Mouse (Mus musculus) lung, postnatal 36 days (tissue): ENCODE measurements around the gene Ror1.

Source experiments
- DNase-seq: peaks from one replicate; pipeline ENCODE4 v3.0.0; 2022; ENCODE audit warnings: mixed read lengths

Gene Ror1

GRCm38 (mm10) chr4:100401581-100402470, 306.2 kb downstream of the Ror1 start:
- peak; percentile 37 for DNase-seq

DNA sequence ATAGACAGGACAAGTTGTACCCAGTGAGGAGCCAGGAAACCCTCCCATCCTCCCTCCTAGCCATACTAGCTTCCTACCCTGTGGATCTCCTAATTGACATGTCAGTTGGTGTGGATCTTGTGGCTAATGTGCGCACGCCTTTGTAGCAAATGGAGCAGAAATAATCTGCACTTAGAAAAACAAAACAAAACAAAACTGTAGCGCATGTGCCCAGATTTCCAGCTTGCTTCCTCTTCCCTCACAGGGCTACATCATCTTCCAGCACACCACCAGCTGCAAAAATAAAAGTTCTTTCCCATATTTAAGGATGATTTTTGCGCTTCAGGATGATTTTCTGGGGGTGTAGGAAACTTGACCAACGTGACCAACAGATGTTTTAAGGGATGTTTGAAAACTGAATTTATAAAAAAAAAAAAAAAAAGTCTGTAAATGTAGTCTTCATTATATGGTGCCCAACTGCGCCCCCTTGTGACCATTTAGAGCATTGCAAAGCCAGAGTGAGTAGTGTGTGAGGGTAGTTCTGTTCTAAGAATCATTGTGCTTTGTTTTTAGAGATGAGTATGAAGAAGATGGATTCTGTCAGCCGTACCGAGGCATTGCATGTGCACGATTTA, 311.8 kb downstream of the Ror1 start:
- peak; percentile 92 for DNase-seq

GRCm38 (mm10) chr4:100409521-100409920, 313.9 kb downstream of the Ror1 start:
- DNase-seq, result no peak

DNA sequence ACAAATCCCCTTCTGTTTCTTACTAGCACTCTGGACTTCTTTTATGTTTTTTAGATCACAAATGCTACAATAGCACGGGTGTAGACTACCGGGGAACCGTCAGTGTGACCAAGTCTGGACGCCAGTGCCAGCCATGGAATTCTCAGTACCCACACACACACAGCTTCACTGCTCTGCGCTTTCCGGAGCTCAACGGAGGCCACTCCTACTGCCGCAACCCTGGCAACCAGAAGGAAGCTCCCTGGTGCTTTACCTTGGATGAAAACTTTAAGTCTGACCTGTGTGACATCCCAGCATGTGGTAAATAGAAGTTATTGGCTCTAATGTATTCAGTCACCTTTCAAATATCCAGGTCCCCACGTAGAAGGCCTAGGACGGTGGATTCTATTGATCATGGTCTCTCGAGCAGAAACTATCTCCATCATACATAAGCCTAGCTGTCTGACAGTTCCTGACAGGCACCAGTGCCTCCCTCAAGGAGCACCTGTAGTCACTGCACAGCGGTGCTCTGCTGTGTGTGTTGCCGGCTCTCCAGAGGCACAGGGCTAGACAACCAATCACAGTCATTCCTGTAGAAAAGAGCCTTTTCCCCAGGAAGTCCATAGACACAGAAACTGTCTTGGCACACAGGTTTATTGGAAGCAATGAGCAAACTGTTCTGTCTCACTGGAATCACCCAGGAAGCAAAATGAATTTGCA, 316.4 kb downstream of the Ror1 start:
- no peak for DNase-seq

GRCm38 (mm10) chr4:100422756-100423155, 327.2 kb downstream of the Ror1 start:
- DNase-seq, result no peak

DNA sequence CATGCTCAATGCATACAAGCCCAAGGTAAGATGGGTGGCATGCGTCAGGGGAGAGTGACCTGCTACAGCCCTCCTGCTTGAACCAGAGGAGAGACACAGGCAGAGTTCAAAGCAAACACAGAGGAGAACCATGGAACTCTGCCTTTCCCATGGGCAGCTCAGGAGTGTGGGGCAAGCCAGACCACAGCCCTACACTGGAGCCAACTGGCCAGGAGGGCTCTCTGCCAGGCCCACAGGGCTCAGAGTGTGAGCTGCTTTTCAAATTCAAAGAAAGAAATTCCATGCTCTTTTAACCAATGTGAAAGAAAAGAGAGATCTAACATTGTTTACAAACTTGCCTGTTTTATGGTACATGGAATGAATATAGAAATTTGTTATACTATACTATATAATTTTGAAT, 330.5 kb downstream of the Ror1 start:
- DNase-seq, result no peak

GRCm38 (mm10) chr4:100429371-100429900, 333.8 kb downstream of the Ror1 start:
- peak; percentile 36 for DNase-seq

GRCm38 (mm10) chr4:100435281-100436168, 339.9 kb downstream of the Ror1 start:
- DNase-seq, result no peak

DNA sequence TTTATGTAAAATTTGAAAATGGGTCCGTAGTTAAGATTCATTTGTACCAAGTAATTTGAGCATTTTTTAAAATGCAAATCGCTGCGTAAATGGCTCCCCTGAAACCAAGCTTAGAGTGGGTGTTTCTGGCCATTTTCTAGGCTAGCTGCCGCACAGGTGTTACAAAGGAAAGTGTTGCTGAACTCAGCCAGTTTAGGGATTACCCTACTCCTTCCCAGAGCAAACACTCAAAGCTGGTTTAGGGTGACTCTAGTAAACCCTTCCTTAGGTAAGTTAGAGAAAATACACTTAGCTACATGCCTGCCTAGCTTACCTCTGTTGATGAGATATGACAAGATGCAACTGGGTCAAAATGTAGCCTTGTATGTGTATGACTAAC, 340.6 kb downstream of the Ror1 start:
- no peak for DNase-seq

DNA sequence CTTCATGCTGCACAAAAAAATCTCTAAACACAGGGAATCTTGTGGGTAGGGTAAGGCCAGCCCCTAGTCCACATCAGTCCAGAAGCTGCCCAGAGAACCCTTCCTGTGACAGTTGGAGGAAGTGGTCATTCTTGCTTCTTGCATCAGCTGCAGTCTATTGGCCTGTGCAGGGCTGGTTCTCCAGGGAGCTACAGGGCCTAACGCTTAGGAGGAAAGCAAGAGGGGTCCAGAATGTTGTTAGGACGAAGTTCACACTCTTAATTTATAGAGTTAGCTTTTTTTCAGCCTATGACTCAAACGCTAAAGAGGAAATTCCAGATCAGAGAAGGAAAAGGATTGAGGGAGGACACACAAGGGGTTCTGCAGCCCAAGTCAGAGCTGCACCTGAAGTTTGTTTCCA, 351.3 kb downstream of the Ror1 start:
- DNase-seq, result no peak

- no peak for DNase-seq
Observed at GRCm38 (mm10) chr4:100462493-100463120, 367.0 kb downstream of the Ror1 start.

- peak; percentile 84 for DNase-seq
Observed at GRCm38 (mm10) chr4:100478592-100479321, 383.2 kb downstream of the Ror1 start, which contains the start of gene Ube2u. Gene Ube2u, plus strand, starts transcription at chr4:100478849.

DNA sequence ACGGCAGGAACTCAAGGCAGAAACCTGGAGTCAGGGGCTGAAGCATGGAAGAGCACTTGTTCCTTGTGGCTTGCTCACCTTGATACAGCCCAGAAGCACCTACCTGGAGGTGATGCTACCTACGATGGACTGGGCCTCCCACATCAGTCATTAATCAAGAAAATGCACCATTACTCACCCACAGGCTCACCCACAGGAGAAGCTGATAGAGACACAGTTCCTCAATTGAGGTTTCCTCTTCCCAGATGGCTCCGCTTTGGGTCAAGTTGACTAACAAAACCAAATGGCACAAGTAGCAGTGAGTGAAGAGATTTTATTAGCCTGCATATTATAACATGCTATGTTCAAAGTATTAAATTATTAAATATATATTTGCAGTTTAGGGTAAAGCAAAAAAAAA, 392.9 kb downstream of the Ror1 start:
- DNase-seq, result no peak
